Mouse (Mus musculus) bone marrow macrophage, adult 2 months (primary cell): ENCODE data around the gene Atp6v1d.

Source experiments
- CTCF ChIP-seq: IDR thresholded peaks from 2 replicates; pipeline ENCODE4 v1.5.1; 2012; ENCODE audit warnings: low read depth, mild to moderate bottlenecking, low read length, moderate library complexity
- POLR2A ChIP-seq: IDR thresholded peaks from 2 replicates; pipeline ENCODE4 v1.6.1; 2012; ENCODE audit warnings: mild to moderate bottlenecking, low read depth, low read length, borderline replicate concordance

DNA sequence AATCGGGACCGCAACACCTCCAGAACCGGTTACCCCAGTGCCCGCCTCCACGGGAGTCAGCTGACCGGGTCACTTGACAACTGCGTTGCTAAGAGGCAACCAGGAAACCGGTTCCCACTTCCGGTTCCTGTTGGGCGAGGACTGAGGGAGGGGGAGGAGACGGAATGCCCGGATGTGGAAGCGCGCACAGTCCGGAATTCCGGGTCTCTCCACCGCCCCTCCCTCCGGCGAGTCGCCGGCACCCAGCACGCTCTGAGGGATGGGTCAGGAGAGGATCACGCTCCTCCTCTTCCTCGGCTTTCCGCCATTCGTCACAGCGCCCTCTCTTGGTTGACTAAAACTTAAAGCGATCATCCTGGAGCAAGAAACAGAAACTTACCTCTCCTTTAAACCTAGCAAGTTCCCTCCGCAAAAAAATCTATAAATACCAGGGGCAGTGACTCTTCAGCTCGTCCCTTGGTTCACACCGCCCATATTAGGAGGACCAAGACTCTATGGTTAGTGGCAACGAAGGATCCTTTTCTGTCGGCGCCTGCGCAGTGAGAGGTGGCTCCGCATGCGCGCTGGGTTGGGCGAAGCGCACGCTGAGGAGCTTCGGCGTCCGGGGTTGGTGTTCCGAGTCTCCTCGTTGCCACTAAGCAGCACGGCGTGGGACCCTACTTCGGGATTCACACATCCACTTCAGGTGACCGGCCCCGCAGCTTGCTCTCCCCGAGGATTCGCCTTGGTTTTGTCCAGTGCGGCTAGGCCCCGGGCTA lies at the start of gene Atp6v1d, which contains the start of gene Eif2s1:
- TF ChIP-seq CTCF (peak; percentile 97), POLR2A (no peak)
